Mouse (Mus musculus): ENCODE results near the gene Prokr2. TPM values are rescaled to one million over a fixed set of nuclear protein-coding genes. Genes with fewer than 3 reads are reported as not detected.
"Not testable (repeated sequence)": the region's sequence is repeated elsewhere in the genome, so short reads cannot be mapped to it uniquely, and the experiment has no call there.

Prokr2 gene
- polyA plus RNA-seq, 1 experiment from 2014 or later, result 0.48 TPM

DNA sequence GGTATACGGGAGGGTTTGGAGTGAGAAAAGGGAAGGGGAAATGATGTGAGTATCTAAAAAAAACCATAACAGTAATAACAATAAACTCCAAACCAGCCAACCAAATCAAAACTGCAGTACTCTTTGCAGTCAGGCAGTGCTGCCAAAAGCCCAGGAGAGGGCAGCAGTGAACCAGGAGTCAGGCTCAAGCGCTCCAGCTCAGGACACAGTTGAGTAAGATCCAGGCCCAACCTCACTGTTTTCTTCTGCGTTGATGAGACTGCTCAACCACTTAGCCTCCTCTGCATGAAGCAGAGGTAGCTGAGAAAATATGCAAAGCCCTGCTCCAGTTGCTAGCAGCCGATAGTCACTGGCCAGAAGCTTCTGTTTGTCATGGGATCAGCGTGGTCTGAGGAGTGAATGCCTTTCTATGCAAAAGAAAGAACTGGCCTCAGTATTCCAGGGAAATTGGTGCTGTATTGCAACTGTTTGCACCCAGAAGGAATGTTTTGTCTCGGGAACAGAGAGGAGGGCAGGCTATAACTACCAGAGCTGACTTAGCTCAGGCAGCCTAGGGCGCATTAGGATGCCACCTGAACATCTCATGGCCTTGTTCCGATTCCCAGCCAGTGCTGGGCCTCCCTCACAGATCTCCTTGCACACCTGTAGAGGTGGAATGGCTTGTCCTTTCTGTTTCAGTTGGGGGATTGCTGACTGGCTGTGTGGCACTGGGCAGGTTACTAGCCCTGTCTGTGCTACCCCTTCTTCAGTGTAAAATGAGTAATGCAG, 69.0 kb downstream of the Prokr2 start:
- no peak overlapping the region for H3K9ac ChIP-seq (ENCODE audit: low read length)
- H3K4me3 ChIP-seq (ENCODE audit: low read length), result no peak overlapping the region
- H3K27me3 ChIP-seq (ENCODE audit: control insufficient read depth, insufficient read depth, low read depth, low read length), result no peaks in the 10 kb centered on the region
- H3K4me2 ChIP-seq (ENCODE audit: low read depth, low read length), result no peak overlapping the region
- 40% methylated on average over 8 of the region's 8 CpGs for WGBS
- peak; percentile 72 for ATAC-seq (ENCODE audit: low read depth)
- H3K36me3 ChIP-seq (ENCODE audit: control insufficient read depth, insufficient read depth, low read length), result no peaks in the 10 kb centered on the region
- H3K9me3 ChIP-seq (ENCODE audit: control insufficient read depth, low read length), result no peaks in the 10 kb centered on the region
- H3K4me1 ChIP-seq (replicated peaks; ENCODE audit: control insufficient read depth, insufficient read depth, low read length), result no peaks in the 10 kb centered on the region
- H3K27ac ChIP-seq (ENCODE audit: low read length), result no peak overlapping the region

DNA sequence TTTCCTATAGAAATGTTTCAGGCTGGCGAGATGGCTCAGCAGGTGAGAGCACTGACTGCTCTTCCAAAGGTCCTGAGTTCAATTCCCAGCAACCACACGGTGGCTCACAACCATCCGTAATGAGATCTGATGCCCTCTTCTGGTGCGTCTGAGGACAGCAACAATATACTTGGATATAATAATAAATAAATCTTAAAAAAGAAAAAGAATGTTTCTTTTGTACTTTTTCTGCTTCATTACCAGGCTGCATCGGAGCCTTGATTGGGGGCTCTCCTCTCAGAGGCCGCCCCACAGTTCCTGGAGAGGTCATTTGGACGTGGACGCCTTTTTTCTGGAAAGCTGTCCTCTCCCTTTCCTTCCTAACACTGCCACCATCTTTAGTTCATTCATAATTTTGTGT, 71.2 kb downstream of the Prokr2 start:
- H3K27ac ChIP-seq (ENCODE audit: low read length); H3K9ac ChIP-seq (ENCODE audit: low read length); H3K27me3 ChIP-seq (ENCODE audit: control insufficient read depth, insufficient read depth, low read depth, low read length); H3K9me3 ChIP-seq (ENCODE audit: control insufficient read depth, low read length); H3K4me3 ChIP-seq (ENCODE audit: low read length); H3K4me1 ChIP-seq (replicated peaks; ENCODE audit: control insufficient read depth, insufficient read depth, low read length); H3K36me3 ChIP-seq (ENCODE audit: control insufficient read depth, insufficient read depth, low read length); H3K4me2 ChIP-seq (ENCODE audit: low read depth, low read length); ATAC-seq (ENCODE audit: low read depth): not testable (repeated sequence)
- 79% methylated on average over 8 of the region's 8 CpGs for WGBS

DNA sequence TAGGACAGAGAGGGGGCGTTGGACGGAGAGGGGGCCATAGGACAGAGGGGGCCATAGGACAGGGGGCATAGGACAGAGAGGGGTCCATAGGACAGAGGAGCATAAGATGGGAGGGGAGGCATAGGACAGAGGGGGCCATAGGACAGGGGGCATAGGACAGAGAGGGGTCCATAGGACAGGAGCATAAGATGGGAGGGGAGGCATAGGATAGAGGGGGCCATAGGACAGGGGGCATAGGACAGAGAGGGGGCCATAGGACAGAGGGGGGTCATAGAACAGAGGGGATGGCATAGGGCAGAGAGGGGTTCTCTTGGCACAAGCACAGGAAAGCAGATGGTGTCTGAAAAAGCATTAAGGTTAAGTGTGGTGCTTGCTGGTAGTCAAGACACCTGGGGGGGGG, 71.7 kb downstream of the Prokr2 start:
- H3K4me2 ChIP-seq (ENCODE audit: low read depth, low read length), result no peak overlapping the region
- H3K9me3 ChIP-seq (ENCODE audit: control insufficient read depth, low read length), result no peaks in the 10 kb centered on the region
- 93% methylated on average over 2 of the region's 2 CpGs for whole genome bisulfite sequencing
- H3K4me3 ChIP-seq (ENCODE audit: low read length), result no peak overlapping the region
- no peak overlapping the region for H3K9ac ChIP-seq (ENCODE audit: low read length)
- no peak overlapping the region for H3K27ac ChIP-seq (ENCODE audit: low read length)
- no peak; the same call in 1 of the 2 replicates for ATAC-seq (ENCODE audit: low read depth)
- no peaks in the 10 kb centered on the region for H3K4me1 ChIP-seq (replicated peaks; ENCODE audit: control insufficient read depth, insufficient read depth, low read length)
- no peaks in the 10 kb centered on the region for H3K36me3 ChIP-seq (ENCODE audit: control insufficient read depth, insufficient read depth, low read length)
- no peaks in the 10 kb centered on the region for H3K27me3 ChIP-seq (ENCODE audit: control insufficient read depth, insufficient read depth, low read depth, low read length)

DNA sequence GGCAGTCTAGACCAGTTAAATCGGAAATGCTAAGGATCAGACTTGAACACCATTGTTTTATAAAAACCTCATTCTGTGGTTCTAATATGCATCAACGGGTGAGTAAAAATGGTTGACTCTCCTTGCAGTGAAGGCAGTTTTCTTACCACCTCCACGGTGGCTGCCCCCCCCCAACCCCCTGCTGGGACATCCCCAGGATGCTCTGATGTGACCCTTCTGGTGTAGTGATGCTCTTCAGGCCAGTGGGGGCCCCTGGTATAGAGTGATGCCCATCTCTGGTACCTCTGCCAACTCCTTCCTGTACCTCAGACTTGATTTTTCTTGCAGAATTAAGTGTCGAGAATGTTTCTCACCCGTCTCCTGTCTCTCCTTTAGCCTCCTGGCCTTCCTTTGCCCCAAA, 72.6 kb downstream of the Prokr2 start:
- Histone ChIP-seq H3K9ac (ENCODE audit: low read length) (no peak overlapping the region), H3K4me3 (ENCODE audit: low read length) (no peak overlapping the region), H3K4me2 (ENCODE audit: low read depth, low read length) (no peak overlapping the region), H3K27ac (ENCODE audit: low read length) (no peak overlapping the region), H3K9me3 (ENCODE audit: control insufficient read depth, low read length) (no peaks in the 10 kb centered on the region), H3K36me3 (ENCODE audit: control insufficient read depth, insufficient read depth, low read length) (no peaks in the 10 kb centered on the region), H3K4me1 (replicated peaks; ENCODE audit: control insufficient read depth, insufficient read depth, low read length) (no peaks in the 10 kb centered on the region), H3K27me3 (ENCODE audit: control insufficient read depth, insufficient read depth, low read depth, low read length) (no peaks in the 10 kb centered on the region)
- no peak for ATAC-seq (ENCODE audit: low read depth)
- WGBS, result 75% methylated on average over 5 of the region's 5 CpGs

DNA sequence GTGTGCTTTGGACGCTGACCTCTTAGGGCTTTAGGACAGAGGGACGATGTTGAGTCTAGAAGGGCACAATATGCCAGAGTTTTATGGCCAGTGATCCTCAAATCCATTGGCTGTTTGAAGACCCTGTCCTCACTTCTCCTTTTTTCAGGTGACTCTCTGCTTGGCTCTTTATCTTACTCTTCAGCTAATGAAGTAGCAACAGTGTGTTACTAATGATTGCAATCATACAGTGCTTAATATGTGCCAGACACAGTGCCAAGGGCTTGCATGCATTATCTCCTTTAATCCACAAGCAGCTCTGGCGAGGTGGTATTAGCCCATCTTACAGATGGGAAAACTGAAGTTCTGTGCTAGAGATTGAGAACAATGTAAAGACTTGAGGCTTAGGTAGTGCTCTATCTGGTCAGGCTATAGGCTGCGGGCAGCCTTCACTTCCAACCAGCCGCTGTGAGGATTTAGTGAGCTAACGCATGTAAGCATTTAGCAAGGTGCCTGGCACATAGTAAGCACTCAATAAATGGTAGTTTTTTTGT, 75.8 kb downstream of the Prokr2 start:
- Histone ChIP-seq H3K9me3 (ENCODE audit: control insufficient read depth, low read length) (no peaks in the 10 kb centered on the region), H3K36me3 (ENCODE audit: control insufficient read depth, insufficient read depth, low read length) (no peaks in the 10 kb centered on the region), H3K4me1 (replicated peaks; ENCODE audit: control insufficient read depth, insufficient read depth, low read length) (no peaks in the 10 kb centered on the region), H3K4me2 (ENCODE audit: low read depth, low read length) (no peak overlapping the region), H3K27me3 (ENCODE audit: control insufficient read depth, insufficient read depth, low read depth, low read length) (no peaks in the 10 kb centered on the region), H3K27ac (ENCODE audit: low read length) (no peak overlapping the region), H3K4me3 (ENCODE audit: low read length) (no peak overlapping the region), H3K9ac (ENCODE audit: low read length) (no peak overlapping the region)
- 93% methylated on average over 6 of the region's 6 CpGs for WGBS
- no peak for ATAC-seq (ENCODE audit: low read depth)

DNA sequence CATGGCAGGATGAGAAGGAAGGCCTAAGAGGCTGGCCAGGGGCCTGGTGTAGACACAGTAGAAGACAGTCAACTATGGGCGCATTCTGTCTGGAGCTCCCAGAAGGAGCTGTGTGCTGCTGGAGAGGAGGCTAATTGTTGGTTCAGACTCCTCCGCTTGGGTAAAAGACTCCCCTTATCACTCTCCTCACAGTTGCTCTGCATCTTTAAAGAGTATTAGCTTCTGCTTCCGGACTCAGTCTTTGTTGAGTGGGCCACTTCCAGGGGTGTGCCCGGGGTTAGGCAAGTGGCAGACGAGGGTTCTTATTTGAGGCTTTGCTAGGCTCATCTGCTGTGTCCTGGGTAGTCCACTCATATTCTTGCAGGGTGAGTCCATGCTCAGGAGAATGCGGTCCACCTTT, 76.4 kb downstream of the Prokr2 start:
- ATAC-seq (ENCODE audit: low read depth), result no peak
- no peaks in the 10 kb centered on the region for H3K36me3 ChIP-seq (ENCODE audit: control insufficient read depth, insufficient read depth, low read length)
- H3K9me3 ChIP-seq (ENCODE audit: control insufficient read depth, low read length), result no peaks in the 10 kb centered on the region
- no peak overlapping the region for H3K27ac ChIP-seq (ENCODE audit: low read length)
- H3K9ac ChIP-seq (ENCODE audit: low read length), result no peak overlapping the region
- H3K27me3 ChIP-seq (ENCODE audit: control insufficient read depth, insufficient read depth, low read depth, low read length), result no peaks in the 10 kb centered on the region
- no peak overlapping the region for H3K4me3 ChIP-seq (ENCODE audit: low read length)
- H3K4me2 ChIP-seq (ENCODE audit: low read depth, low read length), result no peak overlapping the region
- WGBS, result 87% methylated on average over 6 of the region's 6 CpGs
- H3K4me1 ChIP-seq (replicated peaks; ENCODE audit: control insufficient read depth, insufficient read depth, low read length), result no peaks in the 10 kb centered on the region

DNA sequence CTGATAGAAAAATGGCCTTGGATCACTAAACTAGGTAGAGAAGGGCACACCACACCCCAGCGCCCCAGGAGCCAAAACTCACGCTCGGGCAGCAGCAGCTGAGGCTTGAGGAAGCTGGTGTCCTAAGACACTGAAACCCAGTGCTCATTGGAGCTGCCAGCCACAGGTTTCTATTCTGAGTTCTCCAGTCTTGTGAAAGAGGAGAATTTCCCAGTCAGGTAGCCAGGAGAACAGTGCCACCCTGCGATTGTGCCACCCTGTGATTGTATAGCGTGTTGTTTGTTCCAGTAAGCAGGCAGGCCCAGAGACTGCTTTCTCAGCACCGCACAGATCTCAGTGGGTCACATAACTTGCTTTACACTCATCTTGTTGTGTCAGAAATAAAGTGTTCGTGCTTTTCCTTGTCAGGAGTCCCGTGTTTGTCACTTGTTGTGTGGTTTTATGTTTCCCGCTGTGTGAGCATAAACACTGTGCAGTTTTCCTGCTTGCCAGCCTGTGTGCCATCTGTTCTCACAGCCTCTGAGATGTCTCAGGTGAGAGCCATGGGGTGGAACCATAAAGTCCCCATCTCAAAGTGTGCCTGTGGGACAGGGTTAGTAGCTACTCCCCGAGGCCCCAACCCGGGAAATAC, 77.9 kb downstream of the Prokr2 start:
- 92% methylated on average over 11 of the region's 11 CpGs for WGBS
- Histone ChIP-seq H3K9me3 (ENCODE audit: control insufficient read depth, low read length) (no peaks in the 10 kb centered on the region), H3K9ac (ENCODE audit: low read length) (no peak overlapping the region), H3K4me1 (replicated peaks; ENCODE audit: control insufficient read depth, insufficient read depth, low read length) (no peaks in the 10 kb centered on the region), H3K4me3 (ENCODE audit: low read length) (no peak overlapping the region), H3K27ac (ENCODE audit: low read length) (no peak overlapping the region), H3K4me2 (ENCODE audit: low read depth, low read length) (no peak overlapping the region), H3K36me3 (ENCODE audit: control insufficient read depth, insufficient read depth, low read length) (peaks cover under 1% of the 10 kb centered on the region; the same call in 1 of the 2 replicates), H3K27me3 (ENCODE audit: control insufficient read depth, insufficient read depth, low read depth, low read length) (no peaks in the 10 kb centered on the region)
- ATAC-seq (ENCODE audit: low read depth), result no peak

DNA sequence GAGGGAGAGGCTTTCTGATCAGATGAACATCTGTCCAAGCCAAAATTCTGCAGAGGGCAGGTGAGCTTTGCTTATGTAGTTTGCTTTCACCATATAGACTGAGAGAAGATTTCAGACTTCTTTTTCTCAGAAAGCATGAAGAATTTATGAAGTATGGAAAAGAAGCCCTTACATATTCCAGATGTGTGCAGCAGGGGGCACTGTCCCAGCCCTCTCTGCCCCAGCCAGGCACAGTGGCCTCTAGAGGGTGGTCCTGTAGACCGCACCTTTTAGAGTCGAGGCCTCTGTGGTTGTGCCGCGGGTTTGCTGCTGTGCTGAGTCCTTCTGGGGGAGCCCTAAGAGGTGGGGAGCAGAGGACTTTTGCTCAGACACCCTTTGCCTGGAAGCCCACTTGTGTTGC, 79.3 kb downstream of the Prokr2 start:
- ATAC-seq (ENCODE audit: low read depth), result no peak
- H3K9me3 ChIP-seq (ENCODE audit: control insufficient read depth, low read length), result no peaks in the 10 kb centered on the region
- no peak overlapping the region for H3K4me3 ChIP-seq (ENCODE audit: low read length)
- no peaks in the 10 kb centered on the region for H3K27me3 ChIP-seq (ENCODE audit: control insufficient read depth, insufficient read depth, low read depth, low read length)
- no peak overlapping the region for H3K9ac ChIP-seq (ENCODE audit: low read length)
- H3K27ac ChIP-seq (ENCODE audit: low read length), result no peak overlapping the region
- H3K4me2 ChIP-seq (ENCODE audit: low read depth, low read length), result no peak overlapping the region
- peaks cover 6% of the 10 kb centered on the region; the same call in 1 of the 2 replicates for H3K36me3 ChIP-seq (ENCODE audit: control insufficient read depth, insufficient read depth, low read length)
- 47% methylated on average over 4 of the region's 4 CpGs for WGBS
- no peaks in the 10 kb centered on the region for H3K4me1 ChIP-seq (replicated peaks; ENCODE audit: control insufficient read depth, insufficient read depth, low read length)

DNA sequence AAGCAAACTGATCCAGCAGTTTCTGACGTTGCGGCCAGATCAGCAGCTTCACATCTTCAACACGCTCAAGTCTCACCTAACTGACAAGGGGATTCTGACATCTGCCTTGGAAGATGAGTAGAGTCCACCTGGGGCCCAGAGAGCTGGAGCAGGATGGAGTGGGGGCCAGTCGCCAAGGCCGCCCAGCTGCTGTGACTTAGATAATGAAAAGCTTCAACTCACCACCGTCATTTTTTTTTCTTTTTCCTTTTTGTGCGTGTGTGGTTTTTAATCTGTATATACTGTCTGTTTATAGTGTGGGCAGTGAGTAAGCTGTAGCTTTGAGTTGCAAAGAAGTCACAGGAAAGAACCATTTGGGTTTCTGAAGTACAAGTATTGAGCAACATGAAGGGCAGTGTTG, 80.1 kb downstream of the Prokr2 start:
- WGBS, result 71% methylated on average over 7 of the region's 7 CpGs
- Histone ChIP-seq H3K4me2 (ENCODE audit: low read depth, low read length) (no peak overlapping the region), H3K4me1 (replicated peaks; ENCODE audit: control insufficient read depth, insufficient read depth, low read length) (no peaks in the 10 kb centered on the region), H3K27me3 (ENCODE audit: control insufficient read depth, insufficient read depth, low read depth, low read length) (no peaks in the 10 kb centered on the region), H3K9ac (ENCODE audit: low read length) (no peak overlapping the region), H3K27ac (ENCODE audit: low read length) (no peak overlapping the region), H3K9me3 (ENCODE audit: control insufficient read depth, low read length) (no peaks in the 10 kb centered on the region), H3K36me3 (ENCODE audit: control insufficient read depth, insufficient read depth, low read length) (peaks cover 6% of the 10 kb centered on the region; the same call in 1 of the 2 replicates), H3K4me3 (ENCODE audit: low read length) (no peak overlapping the region)
- ATAC-seq (ENCODE audit: low read depth), result no peak

Data from lung, embryonic 16.5 days (tissue).